Mouse (Mus musculus) heart, adult 2 months (tissue): ENCODE results near the gene Sars2. TPM values are rescaled to one million over a fixed set of nuclear protein-coding genes. Genes with fewer than 3 reads are reported as not detected.

Experiments used
- DNase-seq, 2 experiments: peaks; one replicate each; pipeline ENCODE4 v3.0.0; 2021
- H3K27ac ChIP-seq: fragments of 200-600 bp; 2 replicates; pipeline ENCODE4 v1.8.1; 2022
- H3K27me3 ChIP-seq: fragments of 200-500 bp; 2 replicates; pipeline ENCODE4 v1.6.1; 2012; ENCODE audit warnings: mild to moderate bottlenecking, low read length, inconsistent platforms, mixed read lengths; ENCODE audit not compliant: control insufficient read depth, insufficient read depth
- H3K36me3 ChIP-seq: fragments of 200-500 bp; 2 replicates; pipeline ENCODE4 v1.6.1; 2012; ENCODE audit warnings: low read length, inconsistent platforms; ENCODE audit not compliant: control insufficient read depth, insufficient read depth
- H3K4me1 ChIP-seq: fragments of 200-500 bp; 2 replicates; pipeline ENCODE4 v1.6.1; 2011; ENCODE audit warnings: low read length; ENCODE audit not compliant: control insufficient read depth, insufficient read depth
- H3K4me3 ChIP-seq: fragments of 200-600 bp; 2 replicates; pipeline ENCODE4 v1.8.1; 2022
- H3K79me2 ChIP-seq: fragments of 200-500 bp; replicated peaks from 2 replicates; pipeline ENCODE4 v1.6.1; 2012; ENCODE audit warnings: mild to moderate bottlenecking, inconsistent platforms, low read length, moderate library complexity, mixed read lengths; ENCODE audit not compliant: control insufficient read depth, insufficient read depth
- H3K9ac ChIP-seq: fragments of 200-500 bp; 2 replicates; pipeline ENCODE4 v1.6.1; 2012; ENCODE audit warnings: low read depth, mild to moderate bottlenecking, control low read depth, inconsistent platforms, low read length, mixed read lengths
- CTCF ChIP-seq: fragments of 200-600 bp; IDR thresholded peaks from 2 replicates; pipeline ENCODE4 v1.8.1; 2022; ENCODE audit warnings: antibody characterized with exemption, mild to moderate bottlenecking, moderate library complexity
- EP300 ChIP-seq: fragments of 200-500 bp; IDR thresholded peaks from 2 replicates; pipeline ENCODE4 v1.6.1; 2011; ENCODE audit warnings: low read depth, low read length, control low read depth; ENCODE audit not compliant: insufficient read depth
- POLR2A ChIP-seq: fragments of 200-500 bp; IDR thresholded peaks from 2 replicates; pipeline ENCODE4 v1.6.1; 2011; ENCODE audit warnings: mild to moderate bottlenecking, low read depth, low read length, control low read depth; ENCODE audit not compliant: insufficient read depth
- WGBS: fragments of 180-500 bp; shearing (Covaris S2); methylation state at CpG from one replicate; pipeline ENCODE4 v1.1.7; 2018; 5-methylcytosine and 5-hydroxymethylcytosine counted together
- intact Hi-C: fragments of 180-260 bp; cut with DNase I; formaldehyde crosslinking; loops from one replicate; pipeline ENCODE4 v1.15.1; 2025
- polyA plus RNA-seq: library from polyadenylated mRNA; depleted of rRNA; stranded (reverse); fragments of >200 nt; gene quantifications from 2 replicates; pipeline ENCODE4 v1.2.3, GENCODE M21; 2012
- total RNA-seq, 2 experiments: library from RNA; stranded (reverse); gene quantifications; 2 replicates each; pipeline ENCODE4 v1.2.3; 2021

Sars2 gene
- total and polyA plus RNA-seq, 3 experiments, result 13.7 to 20.2 (median 14.2) TPM

DNA sequence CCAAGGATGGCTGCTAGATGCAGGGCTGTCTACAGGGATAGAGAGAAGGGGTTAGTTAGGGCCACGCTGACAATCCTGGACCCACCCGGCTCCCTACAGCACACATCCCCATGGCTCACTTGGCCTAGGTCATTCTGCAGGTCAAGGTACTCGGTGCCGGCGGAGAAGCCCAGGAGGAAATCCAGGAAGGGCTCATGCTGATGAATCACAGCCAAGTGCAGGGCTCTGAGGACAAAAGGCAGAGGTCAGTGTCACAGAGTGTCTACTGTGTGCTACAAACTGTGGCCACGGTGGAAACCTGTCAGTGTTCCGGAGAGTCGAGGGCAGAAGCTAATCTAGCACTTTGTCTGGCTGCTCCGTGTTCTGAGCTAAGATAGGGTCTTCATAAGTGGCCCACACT lies 20.1 kb downstream of the Sars2 start:
- H3K79me2 ChIP-seq, result peaks cover under 1% of the 10 kb centered on the region
- H3K9ac ChIP-seq, result no peak overlapping the region
- no peak overlapping the region for H3K27ac ChIP-seq
- H3K4me3 ChIP-seq, result no peak overlapping the region
- WGBS, result 75% methylated on average over 9 of the region's 9 CpGs
- TF ChIP-seq EP300, result no peak
- TF ChIP-seq POLR2A, result no peak
- TF ChIP-seq CTCF, result no peak
- H3K27me3 ChIP-seq, result no peaks in the 10 kb centered on the region
- intact Hi-C loops, result no loop called here
- H3K4me1 ChIP-seq, result peaks cover 4% of the 10 kb centered on the region
- DNase-seq, result no peak
- no peaks in the 10 kb centered on the region for H3K36me3 ChIP-seq

DNA sequence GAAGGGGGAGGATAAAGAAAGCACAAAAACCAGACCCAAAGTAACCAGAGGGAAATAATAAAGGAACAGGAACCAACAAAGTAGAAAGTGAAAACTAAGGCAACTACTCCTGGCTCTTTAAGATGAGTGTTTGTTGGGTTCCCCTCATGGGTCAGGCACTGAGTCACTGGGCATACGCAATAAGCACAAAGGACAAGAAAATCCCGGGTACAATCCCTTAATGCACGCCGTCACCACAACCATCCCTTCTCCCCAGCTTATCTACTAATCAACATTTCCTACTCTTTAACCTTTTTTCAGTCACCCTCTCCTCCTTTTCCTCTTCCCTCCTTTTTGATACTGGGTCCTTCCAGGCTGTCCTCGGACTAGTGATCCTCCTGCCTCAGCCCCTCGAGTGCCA lies 23.4 kb downstream of the Sars2 start:
- WGBS, result 68% methylated on average over 6 of the region's 6 CpGs

DNA sequence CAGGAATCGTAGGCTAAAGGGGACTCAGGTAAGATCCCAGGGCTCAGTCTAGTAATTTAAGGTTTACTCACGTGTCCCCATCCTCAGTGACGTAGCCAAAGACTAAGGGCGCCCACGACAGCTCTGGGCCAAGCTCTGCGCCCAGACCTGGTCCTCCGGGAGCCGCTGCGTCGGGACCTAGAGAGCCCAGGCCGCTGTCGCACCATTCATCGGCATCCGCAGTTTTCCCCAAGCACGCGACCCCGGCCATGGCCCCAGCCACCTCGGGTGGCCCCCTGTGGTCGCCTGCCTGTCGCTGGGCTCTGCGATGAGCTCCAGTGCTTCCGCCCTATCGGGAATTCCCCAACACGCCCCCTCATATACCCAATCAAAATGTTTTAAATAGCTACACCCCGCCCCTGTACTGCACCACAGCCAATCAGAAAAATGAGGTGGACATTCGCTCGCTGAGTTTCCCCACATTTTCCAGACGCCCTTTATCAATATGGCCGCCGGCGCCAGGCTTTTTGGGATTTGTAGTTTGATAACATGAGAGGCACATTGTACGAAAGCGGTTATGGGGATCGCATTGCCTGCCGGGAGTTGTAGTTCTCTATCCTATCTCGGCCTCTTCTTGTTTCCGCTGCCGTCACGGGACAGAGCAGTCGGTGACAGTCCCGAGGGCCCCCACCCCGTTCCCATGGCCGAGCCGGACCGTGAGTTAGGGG lies 24.5 kb downstream of the Sars2 start, which contains the start of gene Sirt2:
Sirt2 (plus strand) TSS at position 563 of the 707 bp plus-strand sequence.
- peak; percentile 73 for TF ChIP-seq EP300
- peak; percentile 43 for TF ChIP-seq POLR2A
- peak; percentile 37 for TF ChIP-seq CTCF
- Histone ChIP-seq H3K4me1 (peaks cover 5% of the 10 kb centered on the region), H3K36me3 (no peaks in the 10 kb centered on the region), H3K9ac (peak within 1 kb of the TSS; percentile 80), H3K27me3 (no peaks in the 10 kb centered on the region), H3K79me2 (peaks cover 4% of the 10 kb centered on the region), H3K4me3 (peak within 1 kb of the TSS; percentile 89), H3K27ac (peak within 1 kb of the TSS; percentile 88)
- peak; percentile 93 to 99 for DNase-seq
- WGBS, result under 1% methylated on average over 45 of the region's 45 CpGs
- intact Hi-C loops, result loop anchor here (2.0 to 5.0 kb wide), 2 partner anchors 216 to 754 kb away; partner anchors contain the start of genes Eif3k and Map4k1

More for the DNA sequence above, 23.4 kb downstream of the Sars2 start:
- no peaks in the 10 kb centered on the region for H3K36me3 ChIP-seq
- DNase-seq, result no peak
- peaks cover 5% of the 10 kb centered on the region for H3K4me1 ChIP-seq
- H3K4me3 ChIP-seq, result no peak overlapping the region
- intact Hi-C loops, result loop anchor here (5.0 kb wide), 1 partner anchor 217 kb away; the partner anchor contains the start of genes Eif3k and Map4k1
- no peak overlapping the region for H3K27ac ChIP-seq
- H3K79me2 ChIP-seq, result peaks cover 4% of the 10 kb centered on the region
- no peak overlapping the region for H3K9ac ChIP-seq
- no peak for TF ChIP-seq EP300
- H3K27me3 ChIP-seq, result no peaks in the 10 kb centered on the region

DNA sequence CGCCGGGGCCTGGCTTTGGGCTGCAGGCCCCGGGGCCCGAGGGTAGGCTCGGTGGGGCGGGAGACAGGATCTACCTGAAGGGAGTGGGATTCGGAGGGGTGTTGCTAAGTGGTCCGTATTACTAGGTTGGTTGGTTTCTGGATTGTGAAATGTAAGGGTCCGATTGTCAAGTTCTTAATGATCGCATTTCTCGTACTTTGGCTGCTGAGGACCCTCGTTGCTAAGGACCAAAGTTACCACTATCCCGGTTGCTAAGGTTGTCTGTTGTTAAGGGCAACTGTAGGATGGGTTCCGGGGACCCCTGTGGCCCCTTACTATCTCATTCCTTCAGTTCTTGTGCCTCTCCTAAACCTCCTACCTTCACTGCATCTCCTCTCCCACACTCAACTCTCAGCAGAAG lies 25.1 kb downstream of the Sars2 start:
- H3K4me1 ChIP-seq, result peaks cover 5% of the 10 kb centered on the region
- no peaks in the 10 kb centered on the region for H3K36me3 ChIP-seq
- no peak for TF ChIP-seq POLR2A
- intact Hi-C loops, result loop anchor here (2.0 to 5.0 kb wide), 2 partner anchors 215 to 754 kb away; partner anchors contain the start of genes Eif3k and Map4k1
- peak overlapping the region; percentile 80 for H3K9ac ChIP-seq
- H3K79me2 ChIP-seq, result peaks cover 4% of the 10 kb centered on the region
- 4% methylated on average over 14 of the region's 14 CpGs for WGBS
- peak overlapping the region; percentile 88 for H3K27ac ChIP-seq
- no peaks in the 10 kb centered on the region for H3K27me3 ChIP-seq
- DNase-seq, result no peak
- peak overlapping the region; percentile 55 for H3K4me3 ChIP-seq

DNA sequence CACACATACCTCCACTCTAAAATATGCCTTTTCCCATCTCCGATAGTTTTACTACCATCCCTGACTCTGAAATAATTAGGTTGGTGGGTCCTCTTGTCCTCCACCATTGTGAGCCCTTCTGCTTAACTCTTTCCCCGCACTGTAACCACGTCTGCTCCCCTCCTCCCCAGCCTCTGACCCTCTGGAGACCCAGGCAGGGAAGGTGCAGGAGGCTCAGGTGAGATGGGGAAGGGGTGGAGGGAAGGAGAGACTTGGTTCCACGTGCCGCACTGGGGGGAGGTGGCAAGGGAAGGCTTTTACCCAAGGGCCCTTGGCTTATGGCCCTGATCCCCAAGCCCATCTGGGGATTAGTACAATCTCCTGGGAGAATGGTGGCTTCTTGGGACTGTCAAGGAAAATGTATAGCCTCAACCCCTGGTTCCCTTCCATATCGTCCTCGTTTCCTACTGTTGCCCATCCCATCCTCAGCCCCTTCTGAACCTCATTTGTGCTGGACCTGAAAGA lies 25.7 kb downstream of the Sars2 start, which contains the start of gene Nfkbib:
Nfkbib (minus strand) TSS at position 51 of the 504 bp plus-strand sequence.
- Histone ChIP-seq H3K79me2 (peaks cover 4% of the 10 kb centered on the region), H3K36me3 (no peaks in the 10 kb centered on the region), H3K4me3 (peak within 1 kb of the TSS; percentile 89), H3K27me3 (no peaks in the 10 kb centered on the region), H3K27ac (peak within 1 kb of the TSS; percentile 88), H3K9ac (peak within 1 kb of the TSS; percentile 80), H3K4me1 (peaks cover 5% of the 10 kb centered on the region)
- no peak for DNase-seq
- intact Hi-C loops, result loop anchor here (2.0 to 5.0 kb wide), 2 partner anchors 215 to 753 kb away; partner anchors contain the start of genes Eif3k and Map4k1
- WGBS, result 62% methylated on average over 7 of the region's 7 CpGs
- TF ChIP-seq EP300 (no peak), POLR2A (no peak), CTCF (no peak)

DNA sequence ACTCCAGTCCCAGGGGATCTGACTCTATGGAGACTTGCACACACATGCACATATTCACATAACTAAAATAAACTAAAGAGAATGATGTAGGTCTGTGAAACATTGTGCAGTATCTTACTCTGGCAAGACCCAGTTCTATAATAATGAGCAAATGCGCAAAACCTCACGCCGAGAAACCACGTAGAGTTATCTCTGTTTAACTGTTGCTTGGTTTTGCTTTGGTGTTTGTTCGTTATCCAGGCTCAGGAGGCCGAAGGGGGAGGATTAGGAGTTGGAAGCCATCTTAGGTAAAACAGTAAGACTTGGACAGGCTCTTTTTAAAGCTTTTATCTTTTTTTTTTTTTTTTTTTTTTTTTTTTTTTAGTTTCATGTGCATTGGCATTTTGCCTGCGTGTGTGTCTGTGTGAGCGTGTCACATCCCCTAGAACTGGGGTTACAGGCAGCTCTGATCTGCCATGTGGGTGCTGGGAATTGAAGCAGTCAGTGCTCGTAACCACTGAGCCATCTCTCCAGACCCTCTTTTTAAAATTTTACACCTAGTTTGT lies 27.7 kb downstream of the Sars2 start:
- DNase-seq, result no peak
- H3K9ac ChIP-seq, result no peak overlapping the region
- H3K79me2 ChIP-seq, result peaks cover 4% of the 10 kb centered on the region
- intact Hi-C loops, result loop anchor here (5.0 kb wide), 1 partner anchor 213 kb away; the partner anchor contains the start of genes Eif3k and Map4k1
- 91% methylated on average over 9 of the region's 9 CpGs for WGBS
- TF ChIP-seq EP300 (no peak), POLR2A (no peak), CTCF (no peak)
- no peak overlapping the region for H3K27ac ChIP-seq
- H3K4me3 ChIP-seq, result no peak overlapping the region
- H3K27me3 ChIP-seq, result no peaks in the 10 kb centered on the region
- no peaks in the 10 kb centered on the region for H3K36me3 ChIP-seq
- peaks cover 5% of the 10 kb centered on the region for H3K4me1 ChIP-seq
